Mouse (Mus musculus): ENCODE measurements around the gene Elmo1. TPM values are rescaled to one million over a fixed set of nuclear protein-coding genes. Genes with fewer than 3 reads are reported as not detected.

Elmo1 gene
- polyA plus RNA-seq, 1 experiment: 0.40 TPM

- Histone ChIP-seq H3K36me3 (ENCODE audit: control insufficient read depth, insufficient read depth) (no peaks in the 10 kb centered on the region), H3ac (ENCODE audit: control insufficient read depth, insufficient read length) (no peak overlapping the region), H3K4me3 (no peak overlapping the region), H3K4me2 (ENCODE audit: low read depth) (no peak overlapping the region), H3K27me3 (ENCODE audit: control insufficient read depth, insufficient read depth, insufficient read length) (no peaks in the 10 kb centered on the region), H3K79me2 (ENCODE audit: control insufficient read depth, insufficient read depth) (no peaks in the 10 kb centered on the region)
- no peak for TF ChIP-seq MYOG (IDR thresholded peaks at IDR 0.05; ENCODE audit: control insufficient read depth in 1 of 3, insufficient read depth in 1 of 3, insufficient read length in 2 of 3, low read depth in 2 of 3)
- no peak for TF ChIP-seq POLR2AphosphoS2 (IDR thresholded peaks at IDR 0.05; ENCODE audit: insufficient read length, low read depth)
- no peak for TF ChIP-seq POLR2A (IDR thresholded peaks at IDR 0.05; ENCODE audit: insufficient read length, low read depth)
- no peak for TF ChIP-seq REST (IDR thresholded peaks at IDR 0.05; ENCODE audit: insufficient read depth, insufficient read length)
- TF ChIP-seq E2F4 (IDR thresholded peaks at IDR 0.05; ENCODE audit: insufficient read depth): no peak
Measured at GRCm38 (mm10) chr13:20151302-20151978, 61.0 kb downstream of the Elmo1 start.

GRCm38 (mm10) chr13:20157059-20157458 is 66.7 kb downstream of the Elmo1 start:
- Histone ChIP-seq H3K4me3 (no peak overlapping the region), H3ac (ENCODE audit: control insufficient read depth, insufficient read length) (no peak overlapping the region), H3K27me3 (ENCODE audit: control insufficient read depth, insufficient read depth, insufficient read length) (no peaks in the 10 kb centered on the region), H3K36me3 (ENCODE audit: control insufficient read depth, insufficient read depth) (no peaks in the 10 kb centered on the region), H3K79me2 (ENCODE audit: control insufficient read depth, insufficient read depth) (no peaks in the 10 kb centered on the region), H3K4me2 (ENCODE audit: low read depth) (no peak overlapping the region)
- TF ChIP-seq MYOG (IDR thresholded peaks at IDR 0.05; ENCODE audit: control insufficient read depth in 1 of 3, insufficient read depth in 1 of 3, insufficient read length in 2 of 3, low read depth in 2 of 3) (no peak), E2F4 (IDR thresholded peaks at IDR 0.05; ENCODE audit: insufficient read depth) (no peak), TCF12 (IDR thresholded peaks at IDR 0.05; ENCODE audit: insufficient read depth, poor library complexity, severe bottlenecking) (no peak), MYOD1 (IDR thresholded peaks at IDR 0.05; ENCODE audit: control insufficient read depth in 1 of 3, insufficient read length in 2 of 3, low read depth in 2 of 3) (no peak), CEBPB (IDR thresholded peaks at IDR 0.05; ENCODE audit: insufficient read depth, poor library complexity, severe bottlenecking) (no peak), REST (IDR thresholded peaks at IDR 0.05; ENCODE audit: insufficient read depth, insufficient read length) (no peak), TCF3 (IDR thresholded peaks at IDR 0.05; ENCODE audit: insufficient read length, low read depth) (no peak)

GRCm38 (mm10) chr13:20157529-20157928 is 67.1 kb downstream of the Elmo1 start:
- Histone ChIP-seq H3K4me3 (no peak overlapping the region), H3K27me3 (ENCODE audit: control insufficient read depth, insufficient read depth, insufficient read length) (no peaks in the 10 kb centered on the region), H3ac (ENCODE audit: control insufficient read depth, insufficient read length) (no peak overlapping the region), H3K36me3 (ENCODE audit: control insufficient read depth, insufficient read depth) (no peaks in the 10 kb centered on the region), H3K79me2 (ENCODE audit: control insufficient read depth, insufficient read depth) (no peaks in the 10 kb centered on the region), H3K4me2 (ENCODE audit: low read depth) (no peak overlapping the region)
- TF ChIP-seq SRF (IDR thresholded peaks at IDR 0.05; ENCODE audit: control insufficient read depth, insufficient read length, low read depth) (no peak), MYOG (IDR thresholded peaks at IDR 0.05; ENCODE audit: control insufficient read depth in 1 of 3, insufficient read depth in 1 of 3, insufficient read length in 2 of 3, low read depth in 2 of 3) (no peak), MYOD1 (IDR thresholded peaks at IDR 0.05; ENCODE audit: control insufficient read depth in 1 of 3, insufficient read length in 2 of 3, low read depth in 2 of 3) (no peak), TCF12 (IDR thresholded peaks at IDR 0.05; ENCODE audit: insufficient read depth, poor library complexity, severe bottlenecking) (no peak), E2F4 (IDR thresholded peaks at IDR 0.05; ENCODE audit: insufficient read depth) (no peak), CEBPB (IDR thresholded peaks at IDR 0.05; ENCODE audit: insufficient read depth, poor library complexity, severe bottlenecking) (no peak), TCF3 (IDR thresholded peaks at IDR 0.05; ENCODE audit: insufficient read length, low read depth) (no peak), POLR2A (IDR thresholded peaks at IDR 0.05; ENCODE audit: insufficient read length, low read depth) (no peak), REST (IDR thresholded peaks at IDR 0.05; ENCODE audit: insufficient read depth, insufficient read length) (no peak), USF1 (IDR thresholded peaks at IDR 0.05; ENCODE audit: low read depth) (no peak), POLR2AphosphoS2 (IDR thresholded peaks at IDR 0.05; ENCODE audit: insufficient read length, low read depth) (no peak), MAX (IDR thresholded peaks at IDR 0.05; ENCODE audit: low read depth) (no peak)

GRCm38 (mm10) chr13:20163339-20163954 is 73.1 kb downstream of the Elmo1 start:
- H3K36me3 ChIP-seq (ENCODE audit: control insufficient read depth, insufficient read depth): no peaks in the 10 kb centered on the region

More at GRCm38 (mm10) chr13:20163339-20163954, 73.1 kb downstream of the Elmo1 start:
- Histone ChIP-seq H3ac (ENCODE audit: control insufficient read depth, insufficient read length) (no peak overlapping the region), H3K4me3 (no peak overlapping the region), H3K4me2 (ENCODE audit: low read depth) (no peak overlapping the region), H3K27me3 (ENCODE audit: control insufficient read depth, insufficient read depth, insufficient read length) (no peaks in the 10 kb centered on the region), H3K79me2 (ENCODE audit: control insufficient read depth, insufficient read depth) (no peaks in the 10 kb centered on the region)
- TF ChIP-seq MYOD1 (IDR thresholded peaks at IDR 0.05; ENCODE audit: control insufficient read depth in 1 of 3, insufficient read length in 2 of 3, low read depth in 2 of 3): no peak
- no peak for TF ChIP-seq MYOG (IDR thresholded peaks at IDR 0.05; ENCODE audit: control insufficient read depth in 1 of 3, insufficient read depth in 1 of 3, insufficient read length in 2 of 3, low read depth in 2 of 3)
- TF ChIP-seq E2F4 (IDR thresholded peaks at IDR 0.05; ENCODE audit: insufficient read depth): no peak
- TF ChIP-seq SRF (IDR thresholded peaks at IDR 0.05; ENCODE audit: control insufficient read depth, insufficient read length, low read depth): no peak
- no peak for TF ChIP-seq TCF3 (IDR thresholded peaks at IDR 0.05; ENCODE audit: insufficient read length, low read depth)
- no peak for TF ChIP-seq REST (IDR thresholded peaks at IDR 0.05; ENCODE audit: insufficient read depth, insufficient read length)
- TF ChIP-seq TCF12 (IDR thresholded peaks at IDR 0.05; ENCODE audit: insufficient read depth, poor library complexity, severe bottlenecking): no peak
- no peak for TF ChIP-seq MAX (IDR thresholded peaks at IDR 0.05; ENCODE audit: low read depth)
- TF ChIP-seq POLR2A (IDR thresholded peaks at IDR 0.05; ENCODE audit: insufficient read length, low read depth): no peak
